Mouse (Mus musculus): ENCODE results near the gene Dph7. TPM values are rescaled to one million over a fixed set of nuclear protein-coding genes. Genes with fewer than 3 reads are reported as not detected.
A peak's percentile ranks its signal among the peaks of the same experiment; 100 is the strongest.

Dph7 gene
- polyA plus RNA-seq (2015; fragmentation: Nextera tagmentation; extraction: Ambion mirVana) = 16.9 and 20.6 TPM in 2 replicates

DNA sequence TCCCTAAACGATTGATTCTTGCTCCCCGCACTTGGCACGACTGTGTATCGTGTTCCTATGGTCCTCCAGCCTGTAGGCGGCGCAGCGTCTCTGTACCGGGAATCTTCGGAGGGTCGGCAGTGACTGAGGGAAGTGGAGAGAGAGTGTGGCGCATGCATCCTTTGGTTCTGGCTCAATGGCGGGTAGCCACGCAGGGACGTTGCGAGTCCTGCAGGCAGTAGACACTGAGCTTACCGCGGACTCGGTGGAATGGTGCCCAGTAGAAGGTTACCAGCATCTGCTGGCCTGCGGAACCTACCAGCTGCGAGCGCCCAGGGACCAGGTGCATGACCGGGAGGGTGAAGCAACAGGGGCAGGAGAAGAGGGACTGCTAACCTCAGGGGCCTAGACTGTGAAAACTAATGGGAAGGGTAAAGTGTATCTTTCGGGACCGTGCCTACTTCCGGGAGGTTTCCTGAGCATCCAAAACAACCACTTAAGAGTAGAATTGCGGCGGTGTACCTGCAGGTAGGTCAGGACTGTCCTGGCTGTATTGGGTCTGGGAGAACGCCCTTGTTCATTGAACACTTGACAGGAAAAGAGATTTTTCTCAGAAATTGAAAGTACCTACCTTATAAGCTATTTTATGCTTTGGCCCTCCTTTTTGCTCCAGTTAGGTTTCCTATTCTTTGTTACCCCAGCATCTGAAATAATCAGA is at the start of gene Dph7:
Gene Dph7 (plus strand): TSS at position 97 of the 697 bp plus-strand sequence.
- H3K27ac ChIP-seq (ENCODE audit: low read length) = no peak within 1 kb of the TSS
- H3K4me1 ChIP-seq (ENCODE audit: control insufficient read depth, insufficient read depth, low read length) = peaks cover 9% of the 10 kb centered on the region
- no peaks in the 10 kb centered on the region for H3K9me3 ChIP-seq (ENCODE audit: control insufficient read depth, low read length)
- peaks cover 12% of the 10 kb centered on the region for H3K36me3 ChIP-seq (ENCODE audit: control insufficient read depth, insufficient read depth, low read length)
- peak; percentile 96 for ATAC-seq
- peak within 1 kb of the TSS; percentile 91 for H3K9ac ChIP-seq (ENCODE audit: low read depth, low read length)
- no peaks in the 10 kb centered on the region for H3K27me3 ChIP-seq (replicated peaks; ENCODE audit: control insufficient read depth, insufficient read depth, low read length)
- H3K4me3 ChIP-seq (ENCODE audit: low read length) = peak within 1 kb of the TSS; percentile 88
- WGBS = under 1% methylated on average over 28 of the region's 28 CpGs
- H3K4me2 ChIP-seq (ENCODE audit: low read depth, low read length) = peak within 1 kb of the TSS; percentile 72

GRCm38 (mm10) chr2:24912589-24912988 is 49.6 kb upstream of the Dph7 start:
- ATAC-seq = no peak
- Histone ChIP-seq H3K9me3 (ENCODE audit: control insufficient read depth, low read length) (no peaks in the 10 kb centered on the region), H3K9ac (ENCODE audit: low read depth, low read length) (no peak overlapping the region), H3K27me3 (replicated peaks; ENCODE audit: control insufficient read depth, insufficient read depth, low read length) (no peaks in the 10 kb centered on the region), H3K36me3 (ENCODE audit: control insufficient read depth, insufficient read depth, low read length) (no peaks in the 10 kb centered on the region), H3K4me3 (ENCODE audit: low read length) (no peak overlapping the region), H3K27ac (ENCODE audit: low read length) (no peak overlapping the region), H3K4me1 (ENCODE audit: control insufficient read depth, insufficient read depth, low read length) (peaks cover 3% of the 10 kb centered on the region), H3K4me2 (ENCODE audit: low read depth, low read length) (no peak overlapping the region)

DNA sequence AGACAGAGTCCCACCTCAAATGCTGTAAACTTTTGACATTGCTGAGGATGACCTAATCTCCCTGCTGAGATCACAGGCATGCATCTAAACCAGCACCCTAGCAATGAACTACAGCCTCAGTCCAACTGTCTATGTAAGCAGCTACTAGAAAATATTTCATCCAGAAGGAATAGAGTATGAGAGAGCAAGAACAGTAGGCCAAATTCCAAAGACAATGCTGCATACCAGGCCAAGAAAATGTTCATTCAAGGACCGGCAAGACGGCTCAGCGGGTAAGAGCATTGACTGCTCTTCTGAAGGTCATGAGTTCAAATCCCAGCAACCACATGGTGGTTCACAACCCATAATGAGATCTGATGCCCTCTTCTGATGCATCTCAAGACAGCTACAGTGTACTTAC is 47.4 kb upstream of the Dph7 start:
- 87% methylated on average over 3 of the region's 3 CpGs for WGBS
- no peak overlapping the region for H3K27ac ChIP-seq (ENCODE audit: low read length)
- H3K4me3 ChIP-seq (ENCODE audit: low read length) = no peak overlapping the region
- H3K36me3 ChIP-seq (ENCODE audit: control insufficient read depth, insufficient read depth, low read length) = no peaks in the 10 kb centered on the region
- H3K9ac ChIP-seq (ENCODE audit: low read depth, low read length) = no peak overlapping the region
- H3K27me3 ChIP-seq (replicated peaks; ENCODE audit: control insufficient read depth, insufficient read depth, low read length) = no peaks in the 10 kb centered on the region
- H3K4me1 ChIP-seq (ENCODE audit: control insufficient read depth, insufficient read depth, low read length) = peaks cover 7% of the 10 kb centered on the region
- no peak for ATAC-seq
- H3K9me3 ChIP-seq (ENCODE audit: control insufficient read depth, low read length) = no peaks in the 10 kb centered on the region
- no peak overlapping the region for H3K4me2 ChIP-seq (ENCODE audit: low read depth, low read length)

GRCm38 (mm10) chr2:24918930-24919838 is 43.0 kb upstream of the Dph7 start, which contains the start of gene Ehmt1:
Gene Ehmt1, minus strand, starts transcription at chr2:24919614.
- Histone ChIP-seq H3K27ac (ENCODE audit: low read length) (peak within 1 kb of the TSS; percentile 94), H3K4me3 (ENCODE audit: low read length) (peak within 1 kb of the TSS; percentile 89), H3K9ac (ENCODE audit: low read depth, low read length) (peak within 1 kb of the TSS; percentile 97), H3K36me3 (ENCODE audit: control insufficient read depth, insufficient read depth, low read length) (no peaks in the 10 kb centered on the region), H3K4me2 (ENCODE audit: low read depth, low read length) (peak within 1 kb of the TSS; percentile 69), H3K9me3 (ENCODE audit: control insufficient read depth, low read length) (no peaks in the 10 kb centered on the region), H3K27me3 (replicated peaks; ENCODE audit: control insufficient read depth, insufficient read depth, low read length) (no peaks in the 10 kb centered on the region), H3K4me1 (ENCODE audit: control insufficient read depth, insufficient read depth, low read length) (peaks cover 7% of the 10 kb centered on the region)
- under 1% methylated on average over 107 of the region's 112 CpGs for WGBS
- peak; percentile 98 for ATAC-seq

DNA sequence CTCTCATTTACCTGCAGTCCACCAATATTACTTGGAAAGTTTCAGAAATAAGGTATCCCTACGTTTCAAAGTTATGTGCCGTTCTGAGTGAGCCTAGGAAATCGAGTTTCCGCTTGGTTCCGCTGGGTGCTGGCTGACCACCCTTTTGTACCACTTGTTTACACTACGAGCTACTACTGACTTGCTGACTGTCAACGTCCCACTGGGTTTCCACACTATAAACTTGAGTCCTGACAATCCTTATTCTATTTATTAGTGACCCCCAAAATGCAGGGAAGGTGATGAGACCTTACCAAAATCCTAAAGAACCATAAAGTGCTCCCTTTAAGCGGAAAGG is 42.4 kb upstream of the Dph7 start:
- Histone ChIP-seq H3K36me3 (ENCODE audit: control insufficient read depth, insufficient read depth, low read length) (no peaks in the 10 kb centered on the region), H3K9ac (ENCODE audit: low read depth, low read length) (peak overlapping the region; percentile 74), H3K27ac (ENCODE audit: low read length) (peak overlapping the region; percentile 76), H3K4me2 (ENCODE audit: low read depth, low read length) (peak overlapping the region; percentile 69), H3K9me3 (ENCODE audit: control insufficient read depth, low read length) (no peaks in the 10 kb centered on the region), H3K4me1 (ENCODE audit: control insufficient read depth, insufficient read depth, low read length) (peaks cover 7% of the 10 kb centered on the region), H3K27me3 (replicated peaks; ENCODE audit: control insufficient read depth, insufficient read depth, low read length) (no peaks in the 10 kb centered on the region), H3K4me3 (ENCODE audit: low read length) (peak overlapping the region; percentile 89)
- ATAC-seq = peak; percentile 67
- 8% methylated on average over 8 of the region's 8 CpGs for WGBS

DNA sequence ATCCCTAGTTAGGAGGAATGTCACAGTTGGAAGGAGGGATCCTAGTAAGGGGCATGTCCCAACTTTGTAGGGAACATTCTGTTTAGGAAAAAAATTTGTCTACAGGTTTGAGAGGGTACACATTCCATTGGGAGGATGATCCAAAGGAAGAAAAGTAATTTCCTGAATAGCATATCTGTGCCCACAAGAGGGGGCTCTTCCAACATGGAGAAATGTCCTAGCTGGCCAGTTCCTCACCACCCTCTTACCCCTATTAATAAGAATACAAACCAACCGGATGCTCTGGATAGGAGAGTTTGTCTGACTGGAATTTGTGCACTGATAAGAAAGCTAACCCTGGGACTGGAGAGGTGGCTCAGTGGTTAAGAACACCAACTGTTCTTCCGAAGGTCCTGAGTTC is 38.6 kb upstream of the Dph7 start:
- H3K9ac ChIP-seq (ENCODE audit: low read depth, low read length) = no peak overlapping the region
- no peak overlapping the region for H3K4me3 ChIP-seq (ENCODE audit: low read length)
- no peaks in the 10 kb centered on the region for H3K9me3 ChIP-seq (ENCODE audit: control insufficient read depth, low read length)
- no peak for ATAC-seq
- H3K36me3 ChIP-seq (ENCODE audit: control insufficient read depth, insufficient read depth, low read length) = no peaks in the 10 kb centered on the region
- H3K27me3 ChIP-seq (replicated peaks; ENCODE audit: control insufficient read depth, insufficient read depth, low read length) = no peaks in the 10 kb centered on the region
- no peak overlapping the region for H3K27ac ChIP-seq (ENCODE audit: low read length)
- H3K4me2 ChIP-seq (ENCODE audit: low read depth, low read length) = no peak overlapping the region
- peaks cover 8% of the 10 kb centered on the region for H3K4me1 ChIP-seq (ENCODE audit: control insufficient read depth, insufficient read depth, low read length)
- WGBS = 52% methylated on average over 2 of the region's 2 CpGs

DNA sequence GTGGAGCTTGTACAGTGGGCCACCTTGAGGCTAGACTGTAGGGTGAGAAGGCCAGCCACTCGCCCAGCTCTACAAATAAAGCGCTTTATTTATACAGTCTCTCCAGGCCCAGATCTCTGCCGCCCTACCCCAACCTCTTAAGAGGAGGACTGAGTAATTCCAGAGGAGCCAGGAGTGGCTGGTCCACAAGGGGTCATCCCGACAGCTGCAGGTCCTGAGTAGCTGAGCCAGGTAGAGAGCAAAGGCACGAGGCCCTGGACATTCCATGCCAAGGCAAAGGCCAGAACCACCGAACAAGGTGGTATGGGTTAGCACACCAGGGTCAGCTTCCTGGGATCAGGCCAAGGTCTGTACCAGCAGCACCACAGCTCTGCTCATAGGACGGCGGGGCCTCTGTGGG is 36.9 kb upstream of the Dph7 start:
- Histone ChIP-seq H3K4me1 (ENCODE audit: control insufficient read depth, insufficient read depth, low read length) (peaks cover 8% of the 10 kb centered on the region), H3K9ac (ENCODE audit: low read depth, low read length) (no peak overlapping the region), H3K36me3 (ENCODE audit: control insufficient read depth, insufficient read depth, low read length) (no peaks in the 10 kb centered on the region), H3K4me3 (ENCODE audit: low read length) (no peak overlapping the region), H3K4me2 (ENCODE audit: low read depth, low read length) (no peak overlapping the region), H3K27me3 (replicated peaks; ENCODE audit: control insufficient read depth, insufficient read depth, low read length) (no peaks in the 10 kb centered on the region), H3K27ac (ENCODE audit: low read length) (no peak overlapping the region), H3K9me3 (ENCODE audit: control insufficient read depth, low read length) (no peaks in the 10 kb centered on the region)
- no peak for ATAC-seq
- WGBS = 79% methylated on average over 8 of the region's 8 CpGs

DNA sequence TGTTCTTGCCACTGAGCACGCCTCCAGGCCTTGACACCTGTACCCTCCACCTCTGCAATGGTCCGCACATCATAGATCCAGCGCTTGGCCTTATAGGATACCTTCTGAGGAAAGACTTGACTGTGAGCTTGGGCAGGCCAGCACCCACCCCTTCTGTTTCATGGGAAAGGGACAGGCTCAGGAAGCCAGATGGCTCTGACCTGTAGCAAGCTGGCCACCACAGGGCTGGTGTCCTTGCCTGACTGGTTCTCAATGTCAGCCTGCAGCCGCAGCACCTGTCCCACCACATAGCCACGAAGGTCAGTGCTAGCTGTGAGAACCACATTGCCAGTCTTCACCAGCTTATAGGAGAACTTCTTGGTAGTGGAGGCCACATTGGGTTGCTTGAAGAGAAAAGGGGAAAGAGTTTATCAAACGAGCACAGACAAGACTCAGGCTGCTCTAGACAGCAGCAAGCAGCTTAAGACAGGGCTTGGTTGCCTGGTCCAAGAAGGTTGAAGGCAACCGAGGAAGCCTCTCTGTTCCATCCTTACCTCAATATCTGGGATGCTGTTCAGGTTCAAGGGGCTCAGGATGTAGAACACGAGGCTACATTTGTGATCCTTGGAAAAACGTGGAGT is 35.7 kb upstream of the Dph7 start:
- H3K9me3 ChIP-seq (ENCODE audit: control insufficient read depth, low read length) = no peaks in the 10 kb centered on the region
- no peak overlapping the region for H3K4me3 ChIP-seq (ENCODE audit: low read length)
- no peak for ATAC-seq
- H3K27ac ChIP-seq (ENCODE audit: low read length) = no peak overlapping the region
- H3K9ac ChIP-seq (ENCODE audit: low read depth, low read length) = no peak overlapping the region
- peaks cover 8% of the 10 kb centered on the region for H3K4me1 ChIP-seq (ENCODE audit: control insufficient read depth, insufficient read depth, low read length)
- 82% methylated on average over 9 of the region's 9 CpGs for WGBS
- no peaks in the 10 kb centered on the region for H3K27me3 ChIP-seq (replicated peaks; ENCODE audit: control insufficient read depth, insufficient read depth, low read length)
- no peak overlapping the region for H3K4me2 ChIP-seq (ENCODE audit: low read depth, low read length)
- H3K36me3 ChIP-seq (ENCODE audit: control insufficient read depth, insufficient read depth, low read length) = no peaks in the 10 kb centered on the region

DNA sequence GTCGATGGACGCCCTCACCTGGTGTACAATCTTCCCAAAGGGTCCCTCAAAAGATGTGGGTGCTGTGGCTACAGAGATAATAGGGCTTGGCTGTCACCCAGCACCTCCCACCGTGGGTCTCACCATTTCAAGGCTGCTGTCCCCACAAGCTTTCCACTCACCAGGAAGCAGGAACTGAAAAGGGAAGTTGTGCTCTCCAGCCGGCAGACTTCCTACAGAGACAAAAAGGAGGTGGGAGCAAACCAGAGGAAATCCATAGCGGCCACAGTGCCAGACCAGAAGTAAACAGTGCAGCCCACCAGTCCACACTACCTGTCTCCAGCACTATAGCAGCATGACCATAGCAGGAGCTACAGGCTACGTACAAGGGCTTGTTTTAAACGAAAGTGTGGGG is 35.2 kb upstream of the Dph7 start:
- H3K9me3 ChIP-seq (ENCODE audit: control insufficient read depth, low read length) = no peaks in the 10 kb centered on the region
- H3K4me1 ChIP-seq (ENCODE audit: control insufficient read depth, insufficient read depth, low read length) = peaks cover 8% of the 10 kb centered on the region
- no peaks in the 10 kb centered on the region for H3K36me3 ChIP-seq (ENCODE audit: control insufficient read depth, insufficient read depth, low read length)
- H3K9ac ChIP-seq (ENCODE audit: low read depth, low read length) = no peak overlapping the region
- H3K27me3 ChIP-seq (replicated peaks; ENCODE audit: control insufficient read depth, insufficient read depth, low read length) = no peaks in the 10 kb centered on the region
- H3K4me2 ChIP-seq (ENCODE audit: low read depth, low read length) = no peak overlapping the region
- WGBS = 59% methylated on average over 7 of the region's 7 CpGs
- no peak overlapping the region for H3K27ac ChIP-seq (ENCODE audit: low read length)
- ATAC-seq = no peak
- no peak overlapping the region for H3K4me3 ChIP-seq (ENCODE audit: low read length)

Data from intestine, embryonic 16.5 days (tissue).